Mouse (Mus musculus): ENCODE measurements around the gene Whrn.

DNA sequence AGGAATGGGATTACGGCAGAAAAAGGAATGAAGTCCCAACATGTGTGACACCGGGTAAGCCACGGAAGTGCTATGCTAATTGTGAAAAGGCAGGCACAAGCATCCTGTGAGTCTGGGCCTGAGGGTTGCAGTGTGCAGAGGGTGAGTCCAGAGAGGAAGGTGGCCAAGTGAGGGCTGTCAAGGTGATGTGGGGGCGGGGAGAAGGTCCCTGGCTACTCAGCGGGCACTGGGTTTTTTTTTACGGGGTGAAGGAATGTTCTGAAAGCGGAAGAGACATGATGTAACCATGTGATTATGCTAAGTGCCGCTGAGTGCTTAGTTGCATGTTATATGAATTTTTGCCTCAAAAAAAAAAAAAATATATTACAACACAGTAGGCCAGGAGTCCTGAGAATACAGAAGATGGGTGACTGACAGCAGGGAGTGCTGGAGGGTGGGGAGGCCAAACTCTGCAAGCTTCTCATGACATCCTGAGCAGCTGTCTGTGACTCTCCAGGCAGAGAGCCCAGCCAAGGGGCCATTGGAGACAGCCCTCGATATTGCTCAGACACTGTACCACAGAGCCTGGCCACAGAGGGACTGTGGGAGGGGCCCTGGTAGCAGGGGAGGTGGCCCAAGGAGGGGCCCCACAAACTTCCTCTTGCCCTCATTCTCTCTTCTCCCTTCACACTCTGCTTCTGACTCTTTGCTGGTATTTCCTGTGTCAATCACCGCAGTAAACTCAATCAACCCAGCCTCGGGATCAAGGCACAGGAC, 96.8 kb downstream of the Whrn start:
- TF ChIP-seq CTCF (IDR thresholded peaks at IDR 0.05; ENCODE audit: control insufficient read depth, insufficient read depth, low read length) (no peak), POLR2A (IDR thresholded peaks at IDR 0.05; ENCODE audit: borderline replicate concordance, control insufficient read depth, low read depth, low read length) (peak; percentile 36; the same call in 1 of the 2 replicates)
